Mouse (Mus musculus) kidney, embryonic 14.5 days (tissue): Measurements from ENCODE around the gene Ndufa3. TPM values are rescaled to one million over a fixed set of nuclear protein-coding genes. Genes with fewer than 3 reads are reported as not detected.

ENCODE experiments used
- microRNA-seq: library from miRNA; unstranded; fragments of <30 nt; microRNA quantifications from one replicate; pipeline ENCODE4, GENCODE M21; 2016
- polyA plus RNA-seq: library from polyadenylated mRNA; unstranded; fragments of >200 nt; fragmentation: Nextera tagmentation; extraction: Ambion mirVana; gene quantifications from 2 replicates; pipeline ENCODE4 v1.2.1, GENCODE M21; 2014

The Ndufa3 gene
- polyA plus RNA-seq, 1 experiment from 2014 or later = 463 TPM

Small RNA genes within 50 kb of the gene (microRNA-seq; reads per million reads assigned to microRNA genes)
- gene Gm25100 (not detected), gene Mir3572 (3.6 reads per million, percentile 14 among the genes with 10 or more reads in this experiment)

Other genes with a start within 250 kb of the Ndufa3 start
- 1.8 and 2.7 TPM in 2 replicates for gene Cacng8, start 226.7 kb upstream of the Ndufa3 start, polyA plus RNA-seq
- not detected in 2 replicates for gene Cacng6, start 193.2 kb upstream of the Ndufa3 start, polyA plus RNA-seq
- gene Tarm1, start 114.7 kb upstream of the Ndufa3 start, polyA plus RNA-seq = not detected in 2 replicates
- 0.15 and 0.39 TPM in 2 replicates for gene Oscar, start 1.2 kb upstream of the Ndufa3 start, polyA plus RNA-seq
- 24.2 and 34.9 TPM in 2 replicates for gene Tfpt, start 12.6 kb downstream of the Ndufa3 start, polyA plus RNA-seq
- gene Prpf31, start 12.6 kb downstream of the Ndufa3 start, polyA plus RNA-seq = 89.4 and 114 TPM in 2 replicates
- gene Cnot3, start 27.9 kb downstream of the Ndufa3 start, polyA plus RNA-seq = 67.3 and 74.0 TPM in 2 replicates
- 12.2 and 12.6 TPM in 2 replicates for gene Leng1, start 48.5 kb downstream of the Ndufa3 start, polyA plus RNA-seq
- 18.0 and 19.9 TPM in 2 replicates for gene Tmc4, start 60.2 kb downstream of the Ndufa3 start, polyA plus RNA-seq
- gene Tsen34, start 75.5 kb downstream of the Ndufa3 start, polyA plus RNA-seq = 287 and 317 TPM in 2 replicates
- gene Mboat7, start 76.2 kb downstream of the Ndufa3 start, polyA plus RNA-seq = 32.0 and 45.0 TPM in 2 replicates
- gene Rps9, start 86.6 kb downstream of the Ndufa3 start, polyA plus RNA-seq = 1,617 and 1,895 TPM in 2 replicates
- gene Pirb, start 103.0 kb downstream of the Ndufa3 start, polyA plus RNA-seq = 0.19 and 0.87 TPM in 2 replicates
- gene Gm15448, start 208.3 kb downstream of the Ndufa3 start, polyA plus RNA-seq = not detected in 2 replicates
- gene Pira2, start 227.7 kb downstream of the Ndufa3 start, polyA plus RNA-seq = 0.09 TPM in 1 of 2 replicates, not detected in the other